Mouse (Mus musculus) limb, embryonic 15.5 days (tissue): Measurements from ENCODE around the gene Parp11. TPM values are rescaled to one million over a fixed set of nuclear protein-coding genes. Genes with fewer than 3 reads are reported as not detected.

Source experiments
- ATAC-seq: fragments of 200-750 bp; cut with Nextera tagmentation; 2 replicates; pipeline ENCODE4 v1.8.0; 2017; ENCODE audit warnings: low read depth, moderate TSS enrichment; ENCODE audit not compliant: insufficient number of reproducible peaks, low FRiP score, low TSS enrichment
- H3K27ac ChIP-seq: fragments of 300-500 bp; sonication (generic); 2 replicates; pipeline ENCODE4 v1.5.1; 2015; ENCODE audit warnings: moderate library complexity, mild to moderate bottlenecking, inconsistent platforms
- H3K27me3 ChIP-seq: fragments of 300-500 bp; sonication (generic); 2 replicates; pipeline ENCODE4 v1.6.1; 2015; ENCODE audit warnings: inconsistent platforms
- H3K36me3 ChIP-seq: fragments of 300-500 bp; sonication (generic); 2 replicates; pipeline ENCODE4 v1.6.1; 2015; ENCODE audit warnings: inconsistent platforms
- H3K4me1 ChIP-seq: fragments of 300-500 bp; sonication (generic); 2 replicates; pipeline ENCODE4 v1.6.1; 2015; ENCODE audit warnings: inconsistent platforms
- H3K4me2 ChIP-seq: fragments of 300-500 bp; sonication (generic); 2 replicates; pipeline ENCODE4 v1.6.1; 2015; ENCODE audit warnings: mild to moderate bottlenecking, inconsistent platforms
- H3K4me3 ChIP-seq: fragments of 300-500 bp; sonication (generic); 2 replicates; pipeline ENCODE4 v1.5.1; 2015; ENCODE audit warnings: mild to moderate bottlenecking, inconsistent platforms
- H3K9ac ChIP-seq: fragments of 300-500 bp; sonication (generic); 2 replicates; pipeline ENCODE4 v1.6.1; 2015; ENCODE audit warnings: inconsistent platforms
- H3K9me3 ChIP-seq: fragments of 300-500 bp; sonication (generic); 2 replicates; pipeline ENCODE4 v1.6.1; 2016; ENCODE audit warnings: inconsistent platforms
- WGBS: fragments of 180-500 bp; shearing (Covaris S2); methylation state at CpG from one replicate; pipeline ENCODE4 v1.1.7; 2015; 5-methylcytosine and 5-hydroxymethylcytosine counted together
- polyA plus RNA-seq: library from polyadenylated mRNA; unstranded; fragments of >200 nt; fragmentation: Nextera tagmentation; extraction: Ambion mirVana; gene quantifications from 2 replicates; pipeline ENCODE4 v1.2.1, GENCODE M21; 2015

The Parp11 gene
- polyA plus RNA-seq: 21.9 and 25.1 TPM in 2 replicates

GRCm38 (mm10) chr6:127446436-127446890 lies at the start of gene Parp11:
Gene Parp11, plus strand, starts transcription at chr6:127446840.
- Histone ChIP-seq H3K4me2 (no peak within 1 kb of the TSS), H3K27me3 (peaks cover 12% of the 10 kb centered on the region), H3K4me1 (no peaks in the 10 kb centered on the region), H3K36me3 (no peaks in the 10 kb centered on the region), H3K9me3 (no peaks in the 10 kb centered on the region), H3K4me3 (no peak within 1 kb of the TSS), H3K9ac (no peak within 1 kb of the TSS), H3K27ac (no peak within 1 kb of the TSS)
- no peak for ATAC-seq
- WGBS: 13% methylated on average over 8 of the region's 8 CpGs

GRCm38 (mm10) chr6:127398073-127398472 lies 48.6 kb upstream of the Parp11 start:
- 48% methylated on average over 2 of the region's 2 CpGs for WGBS
- no peaks in the 10 kb centered on the region for H3K27me3 ChIP-seq
- H3K4me3 ChIP-seq: no peak overlapping the region
- H3K27ac ChIP-seq: no peak overlapping the region
- no peak for ATAC-seq
- H3K9me3 ChIP-seq: no peaks in the 10 kb centered on the region
- no peaks in the 10 kb centered on the region for H3K36me3 ChIP-seq
- no peaks in the 10 kb centered on the region for H3K4me1 ChIP-seq
- H3K4me2 ChIP-seq: no peak overlapping the region
- no peak overlapping the region for H3K9ac ChIP-seq

DNA sequence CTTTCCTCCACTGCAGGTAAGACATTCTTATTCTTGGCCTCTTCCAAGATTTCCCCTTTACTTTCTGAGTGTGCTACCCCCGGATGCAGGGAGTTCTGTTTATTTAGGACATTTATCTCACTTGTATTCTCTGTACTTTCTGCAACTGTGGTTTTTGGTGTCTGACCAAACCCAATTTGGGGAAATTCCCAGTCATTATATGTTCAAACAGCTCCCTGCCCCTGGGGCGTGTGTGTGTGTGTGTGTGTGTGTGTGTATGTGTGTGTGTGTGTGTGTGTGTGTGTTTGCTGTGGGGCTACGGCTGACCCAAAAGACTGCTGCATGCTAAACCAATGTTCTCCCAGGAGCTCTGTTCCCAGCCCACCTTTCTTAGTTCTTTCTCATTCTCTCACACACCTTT lies 45.2 kb upstream of the Parp11 start:
- H3K4me3 ChIP-seq: no peak overlapping the region
- no peak overlapping the region for H3K4me2 ChIP-seq
- H3K9ac ChIP-seq: no peak overlapping the region
- H3K27me3 ChIP-seq: no peaks in the 10 kb centered on the region; the same call in 1 of the 2 replicates
- H3K9me3 ChIP-seq: no peaks in the 10 kb centered on the region
- H3K27ac ChIP-seq: no peak overlapping the region
- peaks cover 21% of the 10 kb centered on the region for H3K4me1 ChIP-seq
- 53% methylated on average over 3 of the region's 3 CpGs for WGBS
- no peak for ATAC-seq
- no peaks in the 10 kb centered on the region for H3K36me3 ChIP-seq

GRCm38 (mm10) chr6:127404070-127404810 lies 42.4 kb upstream of the Parp11 start:
- no peak overlapping the region for H3K4me2 ChIP-seq

GRCm38 (mm10) chr6:127405682-127406081 lies 41.0 kb upstream of the Parp11 start:
- Histone ChIP-seq H3K4me1 (peaks cover 25% of the 10 kb centered on the region), H3K4me3 (no peak overlapping the region), H3K9me3 (no peaks in the 10 kb centered on the region), H3K36me3 (no peaks in the 10 kb centered on the region), H3K4me2 (no peak overlapping the region), H3K27me3 (no peaks in the 10 kb centered on the region; the same call in 1 of the 2 replicates), H3K9ac (no peak overlapping the region), H3K27ac (no peak overlapping the region)
- 78% methylated on average over 7 of the region's 7 CpGs for WGBS
- no peak for ATAC-seq

More at GRCm38 (mm10) chr6:127404070-127404810, 42.4 kb upstream of the Parp11 start:
- Histone ChIP-seq H3K27ac (peak overlapping the region; percentile 80), H3K4me1 (peaks cover 25% of the 10 kb centered on the region), H3K4me3 (no peak overlapping the region), H3K9ac (no peak overlapping the region), H3K9me3 (no peaks in the 10 kb centered on the region), H3K36me3 (no peaks in the 10 kb centered on the region), H3K27me3 (no peaks in the 10 kb centered on the region; the same call in 1 of the 2 replicates)
- 25% methylated on average over 13 of the region's 13 CpGs for WGBS
- peak; percentile 90 for ATAC-seq

DNA sequence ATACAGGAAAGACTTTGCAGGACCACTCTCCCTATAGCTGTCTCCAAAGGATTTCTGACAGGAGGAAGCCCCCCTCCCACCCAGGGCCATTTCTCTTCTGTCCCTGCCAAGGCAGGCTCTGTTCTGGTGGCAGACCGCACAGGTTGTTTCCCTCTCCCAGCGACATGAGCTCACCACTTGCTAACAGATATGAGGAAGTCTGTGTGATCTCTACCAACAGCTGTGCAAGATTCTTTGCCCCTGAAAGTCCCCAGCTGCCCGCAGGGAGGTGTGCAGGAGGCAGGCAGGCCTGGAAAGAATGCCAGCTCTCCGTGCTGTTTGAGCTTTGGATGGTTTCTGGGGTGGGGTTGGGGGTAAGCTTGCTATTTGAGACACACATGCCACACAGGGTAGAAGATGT lies 38.9 kb upstream of the Parp11 start:
- H3K27ac ChIP-seq: no peak overlapping the region
- H3K9ac ChIP-seq: no peak overlapping the region
- no peaks in the 10 kb centered on the region; the same call in 1 of the 2 replicates for H3K27me3 ChIP-seq
- H3K4me1 ChIP-seq: peaks cover 25% of the 10 kb centered on the region
- no peaks in the 10 kb centered on the region for H3K36me3 ChIP-seq
- H3K9me3 ChIP-seq: no peaks in the 10 kb centered on the region
- WGBS: 15% methylated on average over 4 of the region's 4 CpGs
- ATAC-seq: no peak
- H3K4me3 ChIP-seq: no peak overlapping the region
- H3K4me2 ChIP-seq: no peak overlapping the region

DNA sequence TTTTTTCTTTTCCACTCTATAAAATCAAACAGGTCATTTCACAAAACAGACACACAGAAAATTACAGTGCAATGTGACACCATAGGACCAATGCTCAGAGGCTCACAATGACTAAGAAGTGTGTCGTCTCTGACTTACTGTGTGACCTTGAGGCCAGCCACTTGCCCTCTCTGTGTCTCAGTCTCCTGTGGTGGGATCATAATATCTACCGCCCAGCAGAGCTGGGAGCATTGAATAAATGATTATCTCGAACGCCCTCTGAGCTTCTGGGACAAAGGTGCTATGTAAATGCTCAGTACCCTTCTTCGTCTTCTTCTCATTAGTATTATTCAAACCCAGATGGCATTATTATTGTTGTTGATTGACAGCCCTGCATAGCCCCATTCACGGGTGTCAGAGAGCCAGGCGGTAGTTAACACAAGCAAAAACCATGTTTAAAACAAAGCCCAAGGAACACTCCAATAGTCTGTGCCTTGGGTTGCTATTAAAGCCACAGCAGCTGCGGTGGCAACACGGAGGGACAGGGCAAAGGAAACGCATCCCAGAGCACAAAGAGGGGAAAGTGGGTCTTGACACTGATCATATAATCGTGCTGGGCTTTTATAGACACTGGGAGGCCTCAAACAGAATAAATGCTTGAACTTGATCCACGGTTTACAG lies 29.0 kb upstream of the Parp11 start:
- H3K4me1 ChIP-seq: peaks cover 2% of the 10 kb centered on the region; the same call in 1 of the 2 replicates
- H3K9ac ChIP-seq: no peak overlapping the region
- ATAC-seq: no peak
- no peak overlapping the region for H3K27ac ChIP-seq
- H3K36me3 ChIP-seq: no peaks in the 10 kb centered on the region
- 62% methylated on average over 12 of the region's 12 CpGs for WGBS
- 0 out of 2 replicates have a peak, but pooled peaks cover under 1% of the 10 kb centered on the region for H3K27me3 ChIP-seq
- H3K9me3 ChIP-seq: no peaks in the 10 kb centered on the region
- no peak overlapping the region for H3K4me3 ChIP-seq
- no peak overlapping the region for H3K4me2 ChIP-seq

- 0 out of 2 replicates have a peak, but pooled peaks cover 3% of the 10 kb centered on the region for H3K27me3 ChIP-seq
- peaks cover 2% of the 10 kb centered on the region; the same call in 1 of the 2 replicates for H3K4me1 ChIP-seq
- no peaks in the 10 kb centered on the region for H3K36me3 ChIP-seq
- no peak for ATAC-seq
- H3K4me3 ChIP-seq: no peak overlapping the region
- 85% methylated on average over 2 of the region's 2 CpGs for WGBS
- H3K9me3 ChIP-seq: no peaks in the 10 kb centered on the region
- no peak overlapping the region for H3K9ac ChIP-seq
- no peak overlapping the region for H3K4me2 ChIP-seq
- H3K27ac ChIP-seq: no peak overlapping the region
Measured at GRCm38 (mm10) chr6:127418322-127418721, 28.3 kb upstream of the Parp11 start.

GRCm38 (mm10) chr6:127420115-127420514 lies 26.5 kb upstream of the Parp11 start:
- peaks cover 2% of the 10 kb centered on the region; the same call in 1 of the 2 replicates for H3K4me1 ChIP-seq

GRCm38 (mm10) chr6:127425095-127425494 lies 21.5 kb upstream of the Parp11 start:
- H3K4me1 ChIP-seq: no peaks in the 10 kb centered on the region
- ATAC-seq: no peak
- no peak overlapping the region for H3K4me2 ChIP-seq
- no peak overlapping the region for H3K27ac ChIP-seq
- WGBS: 73% methylated on average over 5 of the region's 5 CpGs
- H3K9me3 ChIP-seq: no peaks in the 10 kb centered on the region
- H3K4me3 ChIP-seq: no peak overlapping the region
- no peaks in the 10 kb centered on the region for H3K36me3 ChIP-seq
- no peak overlapping the region for H3K9ac ChIP-seq
- 0 out of 2 replicates have a peak, but pooled peaks cover 3% of the 10 kb centered on the region for H3K27me3 ChIP-seq

More at GRCm38 (mm10) chr6:127420115-127420514, 26.5 kb upstream of the Parp11 start:
- WGBS: 56% methylated on average over 2 of the region's 2 CpGs
- Histone ChIP-seq H3K9ac (no peak overlapping the region), H3K4me3 (no peak overlapping the region), H3K27ac (no peak overlapping the region), H3K9me3 (no peaks in the 10 kb centered on the region), H3K36me3 (no peaks in the 10 kb centered on the region), H3K4me2 (no peak overlapping the region), H3K27me3 (0 out of 2 replicates have a peak, but pooled peaks cover 3% of the 10 kb centered on the region)
- ATAC-seq: no peak

DNA sequence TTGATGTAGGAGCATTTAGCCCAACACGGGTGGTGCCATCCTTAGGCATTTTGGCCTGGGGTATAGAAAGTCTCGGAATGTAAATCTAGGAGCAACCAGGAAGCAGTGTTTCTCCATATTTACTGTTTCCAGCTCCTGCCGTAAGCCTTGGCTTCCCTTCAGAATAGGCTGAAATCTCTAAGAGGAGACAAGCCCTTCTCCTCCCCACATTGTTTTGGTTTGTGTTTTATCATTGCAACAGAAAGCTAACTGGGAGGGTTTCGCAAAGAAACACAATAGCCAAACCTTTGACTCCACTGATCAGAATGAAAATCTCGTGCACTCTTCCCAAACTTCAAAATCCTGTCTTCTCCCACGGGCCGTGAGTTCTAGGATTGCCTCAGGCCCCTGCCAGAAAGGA lies 15.9 kb upstream of the Parp11 start:
- H3K27ac ChIP-seq: no peak overlapping the region
- no peaks in the 10 kb centered on the region for H3K36me3 ChIP-seq
- no peaks in the 10 kb centered on the region for H3K9me3 ChIP-seq
- 69% methylated on average over 7 of the region's 7 CpGs for WGBS
- H3K9ac ChIP-seq: no peak overlapping the region
- H3K4me2 ChIP-seq: no peak overlapping the region
- no peak overlapping the region for H3K4me3 ChIP-seq
- no peaks in the 10 kb centered on the region for H3K27me3 ChIP-seq
- no peaks in the 10 kb centered on the region for H3K4me1 ChIP-seq
- ATAC-seq: no peak

GRCm38 (mm10) chr6:127431196-127431766 lies 15.4 kb upstream of the Parp11 start:
- no peak overlapping the region for H3K4me3 ChIP-seq
- ATAC-seq: no peak
- no peaks in the 10 kb centered on the region for H3K9me3 ChIP-seq
- no peaks in the 10 kb centered on the region for H3K27me3 ChIP-seq
- no peak overlapping the region for H3K9ac ChIP-seq
- no peaks in the 10 kb centered on the region for H3K36me3 ChIP-seq
- H3K4me1 ChIP-seq: no peaks in the 10 kb centered on the region
- H3K27ac ChIP-seq: no peak overlapping the region
- H3K4me2 ChIP-seq: no peak overlapping the region
- WGBS: 36% methylated on average over 6 of the region's 6 CpGs
